Mouse (Mus musculus): ENCODE data around the gene Eya2.
"Not testable (repeated sequence)": the region's sequence is repeated elsewhere in the genome, so short reads cannot be mapped to it uniquely, and the experiment has no call there.

Eya2 gene

DNA sequence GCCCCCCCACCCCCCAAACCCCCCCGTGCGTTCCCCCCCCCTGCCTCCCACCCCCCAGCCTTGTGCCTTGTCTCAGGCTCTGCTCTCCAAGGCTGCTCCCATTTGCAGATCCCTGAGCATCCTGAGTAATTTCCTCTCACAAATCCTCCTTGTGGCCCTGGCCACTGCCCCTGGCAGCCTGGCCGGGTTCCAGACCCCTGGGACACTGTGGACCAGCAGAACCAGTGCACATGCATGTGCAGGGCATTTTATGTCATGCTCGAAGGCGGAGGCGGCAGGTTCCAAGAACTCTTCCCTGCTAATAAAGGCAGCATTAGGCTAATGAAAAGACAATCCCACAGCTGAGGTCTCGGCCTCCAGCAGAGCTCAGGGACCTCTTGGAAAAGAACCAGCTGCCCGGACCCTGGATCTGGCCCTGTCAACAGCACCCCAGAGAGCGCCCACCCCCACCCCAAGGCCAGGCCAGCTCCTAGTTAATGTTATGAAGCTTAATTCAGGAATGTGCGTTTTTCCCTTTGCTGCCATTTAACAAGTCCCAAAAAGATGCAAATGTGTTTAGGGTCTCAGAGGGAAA is 174.6 kb downstream of the Eya2 start:
- DNase-seq (ENCODE audit: extremely low spot score, low spot score), result no peak

DNA sequence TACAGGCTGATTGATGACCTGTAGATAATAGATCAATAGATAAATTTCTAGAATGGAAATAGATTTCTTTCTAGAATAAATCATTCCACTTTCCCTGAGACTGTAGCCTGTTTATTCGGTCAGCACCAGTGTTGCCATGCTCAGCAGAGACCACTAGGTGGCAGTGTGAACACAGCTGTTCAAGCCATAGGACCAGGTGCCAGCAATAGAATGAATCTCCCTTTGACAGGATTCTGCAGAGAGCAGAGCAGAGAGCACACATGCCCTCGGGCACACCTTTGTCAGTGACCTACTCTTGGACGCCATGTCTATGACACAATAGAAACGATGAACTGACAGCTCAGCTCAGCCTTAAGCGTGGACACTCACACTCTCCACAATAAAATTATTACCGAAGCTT is 184.1 kb downstream of the Eya2 start:
- DNase-seq (ENCODE audit: extremely low spot score, low spot score), result peak; percentile 79

DNA sequence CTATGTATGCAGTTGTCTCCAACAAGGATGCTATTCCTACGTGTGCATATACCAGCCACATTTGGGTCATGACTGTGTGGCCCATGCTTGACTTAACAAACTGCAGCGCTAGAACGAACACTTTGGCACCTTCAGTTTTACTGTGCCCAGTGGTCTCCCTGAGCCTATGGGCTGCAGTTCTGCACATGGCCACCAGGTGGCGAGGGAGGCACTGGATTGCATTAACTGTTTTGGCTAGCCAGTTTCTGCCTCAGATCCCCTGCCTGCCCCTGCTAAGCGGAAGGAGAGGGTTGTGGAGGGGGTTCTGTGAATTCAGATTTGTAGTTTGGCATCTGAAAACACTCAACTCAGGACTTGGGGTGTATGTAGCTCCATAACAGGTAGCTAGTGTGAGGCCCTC is 187.5 kb downstream of the Eya2 start:
- peak; percentile 88 for DNase-seq (ENCODE audit: extremely low spot score, low spot score)

GRCm38 (mm10) chr2:165785312-165786036 is 190.6 kb downstream of the Eya2 start:
- DNase-seq (ENCODE audit: extremely low spot score, low spot score), result no peak

- no peak for DNase-seq (ENCODE audit: extremely low spot score, low spot score)
These were observed 191.6 kb downstream of the Eya2 start for GRCm38 (mm10) chr2:165786467-165786866.

DNA sequence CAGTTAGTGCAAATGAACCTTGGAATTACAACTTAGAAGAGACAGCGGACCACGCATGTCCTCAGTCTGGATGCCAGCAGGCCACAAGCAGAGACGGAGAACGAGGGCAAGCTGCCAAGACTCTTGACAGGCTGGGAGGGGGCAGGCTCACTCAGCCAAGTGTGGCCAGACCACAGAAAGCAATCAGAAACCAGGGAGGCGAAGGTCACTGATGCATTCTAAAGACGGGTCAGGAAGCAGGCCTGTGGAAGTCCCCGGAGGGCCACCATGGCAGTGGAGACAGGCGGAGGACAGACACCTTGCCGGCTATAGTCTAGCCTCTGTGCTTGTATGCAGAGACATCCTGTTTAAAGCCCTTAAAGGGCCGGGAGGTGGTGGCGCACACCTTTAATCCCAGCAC is 193.2 kb downstream of the Eya2 start:
- no peak for DNase-seq (ENCODE audit: extremely low spot score, low spot score)

GRCm38 (mm10) chr2:165788796-165789195 is 194.0 kb downstream of the Eya2 start:
- DNase-seq (ENCODE audit: extremely low spot score, low spot score), result no peak

- DNase-seq (ENCODE audit: extremely low spot score, low spot score), result no peak
These were observed 194.8 kb downstream of the Eya2 start for GRCm38 (mm10) chr2:165789667-165790066.

DNA sequence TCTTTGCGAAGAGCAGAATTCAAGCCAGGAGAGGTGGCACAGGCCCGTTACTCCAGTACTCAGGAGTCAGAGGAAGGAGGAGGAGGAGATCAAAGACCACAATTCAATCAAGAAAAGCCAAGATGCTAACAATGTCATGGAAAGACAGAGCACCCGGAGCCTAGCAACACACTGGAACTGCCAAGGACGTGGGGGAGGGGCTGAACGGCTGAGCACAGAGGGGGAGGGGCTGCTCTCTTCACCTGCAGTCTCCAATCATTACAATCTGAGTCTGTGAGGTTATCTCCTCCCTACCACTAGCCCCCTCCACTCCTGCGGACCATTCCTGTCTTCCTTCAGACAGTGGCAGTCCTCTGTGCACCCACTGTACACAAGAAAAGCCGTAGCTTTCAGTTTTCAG is 196.2 kb downstream of the Eya2 start:
- DNase-seq (ENCODE audit: extremely low spot score, low spot score), result no peak

GRCm38 (mm10) chr2:165791657-165792056 is 196.8 kb downstream of the Eya2 start:
- DNase-seq (ENCODE audit: extremely low spot score, low spot score), result peak; percentile 74

GRCm38 (mm10) chr2:165792431-165793282 is 197.8 kb downstream of the Eya2 start:
- DNase-seq (ENCODE audit: extremely low spot score, low spot score), result no peak

GRCm38 (mm10) chr2:165793283-165793638 is 198.4 kb downstream of the Eya2 start:
- DNase-seq (ENCODE audit: extremely low spot score, low spot score), result no peak

GRCm38 (mm10) chr2:165797876-165798275 is 203.0 kb downstream of the Eya2 start:
- DNase-seq (ENCODE audit: extremely low spot score, low spot score), result no peak

- not testable (repeated sequence) for DNase-seq (ENCODE audit: extremely low spot score, low spot score)
These were observed 205.3 kb downstream of the Eya2 start for GRCm38 (mm10) chr2:165800174-165800573.

GRCm38 (mm10) chr2:165808179-165808975 is 213.5 kb downstream of the Eya2 start:
- no peak for DNase-seq (ENCODE audit: extremely low spot score, low spot score)

DNA sequence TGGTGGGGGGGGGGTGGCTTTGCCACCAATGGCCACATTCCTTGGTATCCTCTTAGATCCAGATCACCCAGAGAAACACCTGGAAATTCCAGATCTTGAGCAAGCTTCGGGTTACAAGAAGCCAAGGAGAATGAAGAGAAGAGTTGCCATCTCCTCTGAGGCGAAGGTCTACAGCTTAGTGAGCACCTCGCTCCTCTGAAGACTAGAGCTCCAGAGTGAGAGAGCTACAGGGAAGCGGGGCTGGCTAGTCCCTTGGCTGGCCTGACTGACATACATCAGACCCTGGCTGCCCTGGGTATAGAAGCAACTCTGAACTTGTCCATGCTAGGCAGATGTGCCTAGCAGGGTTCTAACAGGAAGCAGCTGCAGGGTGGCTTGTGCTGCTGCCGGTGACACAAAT is 214.3 kb downstream of the Eya2 start:
- no peak for DNase-seq (ENCODE audit: extremely low spot score, low spot score)

GRCm38 (mm10) chr2:165809901-165810477 is 215.2 kb downstream of the Eya2 start:
- no peak for DNase-seq (ENCODE audit: extremely low spot score, low spot score)

DNA sequence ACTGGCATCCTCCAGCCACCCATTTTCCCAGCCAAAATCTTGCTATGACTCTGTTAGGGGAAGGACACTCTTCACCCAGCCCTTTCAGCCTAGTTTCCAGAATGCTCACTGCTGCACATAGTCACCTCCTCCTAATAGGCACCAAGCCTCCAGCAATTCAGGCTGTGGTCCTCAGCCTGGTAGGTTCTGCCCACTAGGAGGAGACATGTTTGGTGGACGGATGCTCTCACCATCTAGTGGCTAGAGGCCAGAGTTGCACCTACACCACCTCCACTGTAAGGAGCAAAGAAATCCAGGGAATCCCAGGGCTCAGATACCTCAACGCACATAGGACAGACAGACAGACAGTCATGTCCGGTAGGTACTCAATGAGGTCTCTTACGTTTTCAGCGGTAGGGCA is 216.7 kb downstream of the Eya2 start:
- no peak for DNase-seq (ENCODE audit: extremely low spot score, low spot score)

DNA sequence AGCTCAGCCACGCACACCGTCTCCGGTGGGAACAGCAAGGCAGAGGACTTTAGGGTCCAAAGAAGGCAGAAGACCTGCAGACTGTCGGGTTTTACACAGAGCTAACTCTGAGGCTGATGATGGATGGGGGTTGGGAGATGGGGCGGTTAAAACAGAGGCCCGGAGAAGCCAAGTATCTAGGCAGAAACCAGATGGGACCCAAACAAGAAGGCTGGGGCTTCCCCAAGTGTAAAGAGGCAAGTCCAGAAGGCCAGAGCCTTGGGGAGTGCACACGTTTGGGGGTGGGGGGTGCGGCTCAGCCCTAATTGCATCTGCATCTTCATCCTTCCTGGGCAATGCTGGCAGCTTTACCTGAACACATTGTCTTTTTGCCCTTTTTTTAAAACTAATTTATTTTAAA is 218.1 kb downstream of the Eya2 start:
- DNase-seq (ENCODE audit: extremely low spot score, low spot score), result no peak

DNA sequence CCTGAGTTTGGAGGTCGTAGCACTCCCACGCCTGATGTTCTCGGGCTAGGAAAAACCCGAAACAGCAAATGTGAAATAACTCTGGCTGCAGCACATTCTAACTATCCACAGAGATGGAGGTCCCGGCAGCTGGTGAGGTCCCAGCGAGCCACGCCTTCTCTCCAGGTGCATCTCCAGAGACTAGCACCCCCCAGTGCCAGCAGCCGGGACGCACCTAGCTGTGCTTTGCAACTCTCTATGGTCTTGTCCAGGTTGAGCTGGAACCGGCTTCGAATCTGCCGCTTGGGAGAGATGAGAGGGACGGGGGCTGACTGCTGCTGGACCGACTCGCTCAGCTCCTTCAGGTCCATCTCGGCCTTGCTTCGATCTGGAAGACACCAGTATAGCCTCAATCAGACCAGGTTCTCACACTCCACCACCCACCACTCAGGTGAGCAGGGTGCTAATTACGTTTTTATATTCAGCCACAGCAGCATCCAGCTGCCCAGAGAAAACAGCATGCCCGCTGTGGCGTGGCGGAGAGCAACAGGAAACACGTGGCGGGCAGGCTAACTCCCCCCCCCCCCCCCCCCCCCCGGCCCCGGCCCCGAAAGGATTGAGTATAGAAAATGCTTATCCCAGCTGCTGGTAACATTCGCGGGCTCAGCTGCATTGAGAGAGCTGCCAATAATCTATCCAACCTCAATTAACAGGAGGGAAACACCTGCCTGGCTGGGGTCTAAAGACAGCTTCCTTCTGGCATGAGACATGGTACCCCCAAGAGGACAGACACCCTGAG is 220.5 kb downstream of the Eya2 start:
- DNase-seq (ENCODE audit: extremely low spot score, low spot score), result no peak

Measured in neural tube, embryonic 10.5 days (tissue).